Mouse (Mus musculus) lung, adult 2 months (tissue): ENCODE results near the gene Fkbp5.

ENCODE experiments used
- CTCF ChIP-seq: fragments of 200-500 bp; IDR thresholded peaks from 2 replicates; pipeline ENCODE4 v1.5.1; 2011; ENCODE audit warnings: mild to moderate bottlenecking, low read length, control low read depth; ENCODE audit not compliant: insufficient read depth
- POLR2A ChIP-seq: fragments of 200-500 bp; IDR thresholded peaks from 2 replicates; pipeline ENCODE4 v1.6.1; 2011; ENCODE audit warnings: low read depth, mild to moderate bottlenecking, control low read depth, low read length, borderline replicate concordance; ENCODE audit errors: extremely low read depth

GRCm38 (mm10) chr17:28530506-28530905 is 13.2 kb upstream of the Fkbp5 start, which contains the start of gene Armc12:
- TF ChIP-seq CTCF (no peak), POLR2A (no peak)
